Mouse (Mus musculus) megakaryocyte progenitor cell, adult 5-6 weeks (primary cell): ENCODE results near the gene Klrb1. TPM values are rescaled to one million over a fixed set of nuclear protein-coding genes. Genes with fewer than 3 reads are reported as not detected.

Source experiments
- ATAC-seq: replicated peaks from 2 replicates; pipeline ENCODE4 v1.8.0; 2016; ENCODE audit warnings: mild to moderate bottlenecking, moderate TSS enrichment, inconsistent platforms; ENCODE audit not compliant: poor library complexity
- total RNA-seq, 2 experiments: library from RNA; stranded (forward) in 1 of 2; stranded (reverse) in 1 of 2; fragments of 157-497, 149-512 nt in 1 of 2; fragments of 200-1000 nt in 1 of 2; gene quantifications; 2 replicates each; pipeline versions ENCODE4 v1.2.3 to v1.2.4; 2015 to 2017

Klrb1 gene
- total RNA-seq, 2 experiments from 2014 or later: not detected

DNA sequence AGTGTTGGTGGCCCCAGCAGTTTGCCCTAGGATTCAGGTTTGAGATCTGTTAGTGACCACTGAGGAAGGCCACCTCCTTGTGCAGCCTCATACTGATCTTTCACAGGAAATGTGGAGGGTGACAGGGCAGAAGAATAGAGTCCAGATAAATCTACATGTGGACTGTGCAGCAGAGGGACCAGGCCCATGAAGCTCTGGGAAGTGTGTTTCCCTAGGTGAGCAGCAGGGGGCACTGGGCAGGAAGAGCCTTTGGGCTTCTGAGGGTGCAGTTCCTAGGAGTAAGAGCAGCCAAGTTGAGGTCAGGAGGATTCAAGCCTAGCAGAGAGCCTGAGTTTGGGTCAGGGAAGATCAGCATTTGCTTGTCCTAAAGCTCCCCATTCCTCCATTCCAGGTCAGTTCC, 13.2 kb upstream of the Klrb1 start:
- peak; percentile 86 for ATAC-seq

- ATAC-seq: no peak
Observed at GRCm38 (mm10) chr6:128734896-128735295, 12.0 kb upstream of the Klrb1 start.

DNA sequence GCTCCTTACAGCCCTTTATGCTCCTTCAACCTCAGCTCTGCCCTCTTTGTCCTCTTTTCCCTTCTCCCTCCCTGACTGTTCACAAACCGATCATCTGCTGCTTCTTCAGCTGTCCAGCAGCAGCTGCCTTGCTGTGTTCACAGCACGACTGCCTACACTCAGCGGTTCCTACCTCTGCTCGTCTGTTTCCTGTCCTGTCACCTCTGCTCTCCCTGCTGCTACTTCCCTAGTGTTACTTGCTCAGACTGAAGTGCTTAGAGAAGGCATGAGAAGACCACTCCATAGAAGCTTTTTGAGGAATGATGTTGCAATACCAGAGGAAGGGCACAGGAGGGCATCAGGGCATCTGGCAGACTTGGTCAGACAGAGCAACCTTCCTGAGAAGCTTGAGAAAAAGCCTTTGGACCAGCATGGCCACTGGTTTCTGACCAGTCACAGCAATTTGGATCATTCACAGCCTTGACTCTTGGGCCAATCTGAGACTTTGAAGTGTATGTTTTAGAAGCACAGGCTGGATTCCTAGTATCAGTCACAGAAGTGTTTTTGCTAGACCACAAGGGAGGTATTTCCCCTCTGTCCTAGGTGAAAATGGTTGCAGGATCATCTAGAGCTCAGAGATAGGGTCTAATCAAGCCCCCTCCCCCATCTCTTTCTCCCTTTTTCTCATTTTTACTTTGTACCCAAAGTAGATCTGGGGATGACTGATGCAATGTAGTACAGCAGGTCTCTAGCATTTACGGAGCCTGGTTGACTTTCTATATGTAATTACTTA, 11.2 kb upstream of the Klrb1 start:
- peak; percentile 69 for ATAC-seq

GRCm38 (mm10) chr6:128732032-128732431, 9.2 kb upstream of the Klrb1 start:
- no peak for ATAC-seq

GRCm38 (mm10) chr6:128701691-128702090, 21.2 kb downstream of the Klrb1 start:
- no peak for ATAC-seq

DNA sequence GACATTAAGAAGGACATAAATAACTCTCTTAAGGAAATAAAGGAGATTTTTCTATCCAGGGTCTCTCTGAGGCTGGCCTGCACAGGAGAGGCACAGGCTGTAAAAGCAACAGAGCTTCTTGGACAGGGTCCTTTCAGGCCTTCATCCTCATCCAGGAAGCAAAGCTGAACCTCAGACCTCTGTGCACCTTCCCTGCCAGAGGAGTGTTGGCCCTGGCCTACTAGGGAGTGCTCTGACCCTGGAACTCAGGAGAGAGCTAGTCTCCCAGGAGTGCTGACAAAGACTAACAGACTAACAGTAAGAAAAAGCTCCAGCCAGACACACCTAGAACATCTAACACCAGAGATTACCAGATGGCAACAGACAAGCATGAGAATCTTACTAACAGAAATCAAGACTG, 43.3 kb downstream of the Klrb1 start:
- ATAC-seq: no peak

DNA sequence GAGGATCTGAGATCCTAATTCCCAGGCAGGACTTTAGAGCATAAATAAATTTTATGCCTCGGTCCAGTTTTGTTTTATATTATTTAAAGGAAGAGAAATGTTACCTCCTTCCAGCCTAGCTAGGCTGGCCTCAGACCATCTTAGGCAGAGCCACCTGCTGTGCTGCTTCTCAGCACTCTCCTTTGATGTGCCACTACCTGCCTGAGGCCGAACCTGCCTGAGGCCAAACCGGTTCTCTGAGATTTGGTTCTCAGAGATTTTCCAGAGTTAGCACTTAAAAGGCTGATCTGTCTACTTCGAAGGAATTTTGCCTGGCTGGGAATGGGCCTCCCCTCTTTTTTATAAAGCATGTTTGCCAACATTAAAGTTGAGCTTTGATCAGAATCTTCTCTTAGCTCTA, 52.9 kb downstream of the Klrb1 start:
- no peak for ATAC-seq

GRCm38 (mm10) chr6:128662206-128662605, 60.7 kb downstream of the Klrb1 start, which contains the start of gene Clec2h:
TSS of gene Clec2h (plus strand) at chr6:128662385.
- ATAC-seq: peak; percentile 72

DNA sequence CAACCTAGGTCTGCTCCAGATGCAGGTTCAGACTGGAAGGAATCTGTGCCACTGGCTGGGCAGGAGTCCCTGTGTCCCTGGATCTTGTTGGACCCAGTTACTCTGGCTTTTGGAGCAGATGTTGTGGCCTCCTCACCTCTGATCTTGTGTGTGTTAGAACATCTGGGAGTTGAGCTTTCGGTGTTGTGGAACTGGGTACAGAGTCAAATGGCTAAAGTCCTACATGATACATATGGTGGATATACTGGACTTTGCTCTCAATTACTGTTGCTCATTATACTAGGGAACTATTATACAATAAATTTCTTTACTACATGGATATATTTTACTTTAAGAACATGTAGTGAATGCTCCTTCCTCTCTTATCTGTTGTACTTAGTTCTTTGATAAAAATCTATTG, 61.6 kb downstream of the Klrb1 start:
- ATAC-seq: no peak

Other genes starting within 250 kb of the Klrb1 start
- gene Pzp, start 196.3 kb downstream of the Klrb1 start, total RNA-seq (2015): not detected in 2 replicates
- gene Pzp, start 196.3 kb downstream of the Klrb1 start, total RNA-seq (2017): not detected in 2 replicates
- gene A2ml1, start 141.5 kb downstream of the Klrb1 start, total RNA-seq (2015): not detected in 2 replicates
- not detected in 2 replicates for gene A2ml1, start 141.5 kb downstream of the Klrb1 start, total RNA-seq (2017)
- gene Klrb1a, start 99.5 kb downstream of the Klrb1 start, total RNA-seq (2015): 0.74 TPM in 1 of 2 replicates, not detected in the other
- gene Klrb1a, start 99.5 kb downstream of the Klrb1 start, total RNA-seq (2017): not detected in 2 replicates
- gene Clec2h, start 60.7 kb downstream of the Klrb1 start, total RNA-seq (2015): not detected in 2 replicates
- gene Clec2h, start 60.7 kb downstream of the Klrb1 start, total RNA-seq (2017): not detected in 2 replicates
- 0.07 and 0.96 TPM in 2 replicates for gene Klrb1c, start 66.2 kb upstream of the Klrb1 start, total RNA-seq (2015)
- 0.37 and 0.51 TPM in 2 replicates for gene Klrb1c, start 66.2 kb upstream of the Klrb1 start, total RNA-seq (2017)
- not detected in 2 replicates for gene Gm44511, start 103.3 kb upstream of the Klrb1 start, total RNA-seq (2015)
- not detected in 2 replicates for gene Gm44511, start 103.3 kb upstream of the Klrb1 start, total RNA-seq (2017)
- gene Klrb1b, start 103.3 kb upstream of the Klrb1 start, total RNA-seq (2015): 0.32 and 1.4 TPM in 2 replicates
- not detected in 2 replicates for gene Klrb1b, start 103.3 kb upstream of the Klrb1 start, total RNA-seq (2017)
- 3.1 and 6.7 TPM in 2 replicates for gene Clec2i, start 164.5 kb upstream of the Klrb1 start, total RNA-seq (2015)
- gene Clec2i, start 164.5 kb upstream of the Klrb1 start, total RNA-seq (2017): 4.8 and 9.2 TPM in 2 replicates
- 237 and 280 TPM in 2 replicates for gene BC035044, start 168.1 kb upstream of the Klrb1 start, total RNA-seq (2015)
- gene BC035044, start 168.1 kb upstream of the Klrb1 start, total RNA-seq (2017): 243 and 287 TPM in 2 replicates
- gene Clec2g, start 211.3 kb upstream of the Klrb1 start, total RNA-seq (2015): not detected in 2 replicates
- gene Clec2g, start 211.3 kb upstream of the Klrb1 start, total RNA-seq (2017): not detected in 2 replicates